Mouse (Mus musculus): ENCODE data around the gene Krt84. TPM values are rescaled to one million over a fixed set of nuclear protein-coding genes. Genes with fewer than 3 reads are reported as not detected.
"Not testable (repeated sequence)": the region's sequence is repeated elsewhere in the genome, so short reads cannot be mapped to it uniquely, and the experiment has no call there.

Gene Krt84
- polyA plus RNA-seq, 1 experiment from 2014 or later = 54.7 TPM

DNA sequence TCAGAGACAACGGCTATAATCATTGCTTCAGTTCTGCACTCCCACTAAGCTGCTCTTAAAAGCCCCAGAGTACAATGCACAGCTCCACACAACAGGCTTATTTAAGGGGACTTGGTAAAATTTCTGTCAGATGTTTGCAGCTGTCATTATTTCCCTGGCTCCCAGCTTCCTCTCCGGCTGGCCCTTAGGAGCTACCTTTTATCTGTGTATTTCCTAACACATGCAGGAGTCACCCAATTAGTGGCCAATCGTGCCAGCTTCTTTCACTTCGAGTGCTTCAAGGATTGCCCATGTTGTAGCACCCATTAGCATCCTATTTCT lies 5.9 kb upstream of the Krt84 start:
- Histone ChIP-seq H3K9ac (no peak overlapping the region), H3K27ac (no peak overlapping the region), H3K27me3 (no peaks in the 10 kb centered on the region), H3K4me3 (no peak overlapping the region), H3K4me1 (peaks cover 20% of the 10 kb centered on the region), H3K36me3 (no peaks in the 10 kb centered on the region), H3K9me3 (no peaks in the 10 kb centered on the region), H3K4me2 (no peak overlapping the region)
- no peak for ATAC-seq (ENCODE audit: insufficient number of reproducible peaks, low FRiP score, low TSS enrichment, low read depth)
- 35% methylated on average over 4 of the region's 4 CpGs for WGBS

- ATAC-seq (ENCODE audit: insufficient number of reproducible peaks, low FRiP score, low TSS enrichment, low read depth) = peak; percentile 40; the same call in 1 of the 2 replicates
- no peaks in the 10 kb centered on the region for H3K36me3 ChIP-seq
- H3K4me1 ChIP-seq = peaks cover 20% of the 10 kb centered on the region
- no peak overlapping the region for H3K4me3 ChIP-seq
- H3K27ac ChIP-seq = no peak overlapping the region
- WGBS = 31% methylated on average over 7 of the region's 7 CpGs
- H3K27me3 ChIP-seq = no peaks in the 10 kb centered on the region
- no peaks in the 10 kb centered on the region for H3K9me3 ChIP-seq
- no peak overlapping the region for H3K4me2 ChIP-seq
- no peak overlapping the region for H3K9ac ChIP-seq
Observed at GRCm38 (mm10) chr15:101537864-101538579, 5.4 kb upstream of the Krt84 start.

DNA sequence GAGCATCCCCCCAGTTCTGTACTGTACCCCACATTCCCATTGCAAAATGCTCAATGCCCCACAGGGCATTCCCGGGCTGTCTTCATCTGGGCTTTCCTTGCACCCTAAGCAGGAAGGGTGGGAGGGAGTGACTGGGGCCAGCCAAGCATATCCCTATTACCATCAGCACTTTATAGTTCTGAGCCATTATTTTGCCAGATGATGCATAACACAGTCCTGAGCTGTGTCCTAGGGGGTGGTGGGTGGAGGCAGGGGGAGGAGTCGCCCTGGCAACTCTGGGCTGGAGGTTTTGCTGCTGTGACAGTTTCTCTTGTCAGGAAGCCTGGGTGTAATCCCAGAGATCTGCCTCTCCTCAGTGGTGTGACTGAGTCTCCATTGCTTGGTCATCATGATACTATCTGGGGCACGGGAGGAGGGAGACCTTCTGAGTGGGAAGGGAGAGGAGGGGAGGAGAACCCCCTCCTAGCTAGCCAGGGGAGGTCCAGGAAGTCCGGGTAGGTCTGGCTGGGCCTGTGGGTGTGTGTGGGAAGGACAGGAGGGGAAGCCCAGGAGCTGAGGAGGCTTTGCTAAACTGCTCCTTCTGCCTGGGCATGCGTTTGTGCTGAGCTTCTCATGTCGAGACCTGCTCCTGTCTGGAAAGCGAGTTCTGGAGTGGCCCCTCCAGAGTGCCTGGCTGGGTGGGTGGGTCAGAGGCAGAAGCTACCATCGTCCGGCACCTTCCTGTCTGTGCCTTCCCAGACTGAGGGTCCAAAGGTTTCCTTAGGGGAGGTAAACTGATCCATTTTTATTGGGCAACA lies 3.6 kb upstream of the Krt84 start:
- H3K4me3 ChIP-seq = no peak overlapping the region
- no peaks in the 10 kb centered on the region for H3K27me3 ChIP-seq
- 39% methylated on average over 9 of the region's 9 CpGs for WGBS
- no peak overlapping the region for H3K4me2 ChIP-seq
- no peaks in the 10 kb centered on the region for H3K36me3 ChIP-seq
- no peak for ATAC-seq (ENCODE audit: insufficient number of reproducible peaks, low FRiP score, low TSS enrichment, low read depth)
- no peak overlapping the region for H3K9ac ChIP-seq
- peak overlapping the region; percentile 54 for H3K27ac ChIP-seq
- peaks cover 16% of the 10 kb centered on the region for H3K4me1 ChIP-seq
- H3K9me3 ChIP-seq = no peaks in the 10 kb centered on the region

GRCm38 (mm10) chr15:101522556-101523232 lies 9.9 kb downstream of the Krt84 start:
- H3K4me2 ChIP-seq = no peak overlapping the region
- WGBS = 67% methylated on average over 4 of the region's 4 CpGs
- ATAC-seq (ENCODE audit: insufficient number of reproducible peaks, low FRiP score, low TSS enrichment, low read depth) = no peak
- no peaks in the 10 kb centered on the region for H3K9me3 ChIP-seq
- H3K36me3 ChIP-seq = no peaks in the 10 kb centered on the region
- no peak overlapping the region for H3K4me3 ChIP-seq
- no peak overlapping the region for H3K27ac ChIP-seq
- no peak overlapping the region for H3K9ac ChIP-seq
- H3K4me1 ChIP-seq = no peaks in the 10 kb centered on the region
- peaks cover 24% of the 10 kb centered on the region for H3K27me3 ChIP-seq

DNA sequence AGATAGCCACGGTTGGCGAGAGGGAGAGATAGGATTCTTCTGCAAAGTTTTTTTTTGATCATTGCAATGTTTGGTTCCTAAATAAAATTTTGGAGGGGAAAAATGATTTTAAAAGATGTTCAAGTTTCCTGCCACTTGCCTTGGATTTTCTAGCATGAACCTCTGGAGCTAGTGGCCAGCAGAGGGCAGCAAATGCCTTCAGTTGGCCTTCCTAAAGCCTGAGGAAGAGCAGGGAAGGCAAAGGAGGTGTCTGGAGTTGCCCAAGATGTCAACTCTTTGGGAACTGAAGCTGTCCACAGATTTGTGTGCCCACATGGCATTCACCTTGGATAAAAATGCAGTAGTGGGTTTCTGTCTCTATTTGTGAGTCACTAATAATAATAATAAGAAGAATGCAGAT lies 12.8 kb downstream of the Krt84 start:
- Histone ChIP-seq H3K9me3 (no peaks in the 10 kb centered on the region), H3K27ac (no peak overlapping the region), H3K9ac (no peak overlapping the region), H3K36me3 (no peaks in the 10 kb centered on the region), H3K4me1 (no peaks in the 10 kb centered on the region), H3K4me3 (no peak overlapping the region), H3K4me2 (no peak overlapping the region), H3K27me3 (peaks cover 13% of the 10 kb centered on the region)
- no peak for ATAC-seq (ENCODE audit: insufficient number of reproducible peaks, low FRiP score, low TSS enrichment, low read depth)
- 22% methylated on average over 2 of the region's 2 CpGs for WGBS

- H3K4me1 ChIP-seq; H3K9me3 ChIP-seq; H3K9ac ChIP-seq; H3K27me3 ChIP-seq; H3K4me3 ChIP-seq; H3K4me2 ChIP-seq; H3K27ac ChIP-seq; H3K36me3 ChIP-seq; ATAC-seq (ENCODE audit: insufficient number of reproducible peaks, low FRiP score, low TSS enrichment, low read depth): not testable (repeated sequence)
- 72% methylated on average over 2 of the region's 2 CpGs for WGBS
Observed at GRCm38 (mm10) chr15:101517161-101517560, 15.5 kb downstream of the Krt84 start, which contains the start of gene Gm49425. Gene Gm49425 (minus strand): TSS chr15:101517261.

DNA sequence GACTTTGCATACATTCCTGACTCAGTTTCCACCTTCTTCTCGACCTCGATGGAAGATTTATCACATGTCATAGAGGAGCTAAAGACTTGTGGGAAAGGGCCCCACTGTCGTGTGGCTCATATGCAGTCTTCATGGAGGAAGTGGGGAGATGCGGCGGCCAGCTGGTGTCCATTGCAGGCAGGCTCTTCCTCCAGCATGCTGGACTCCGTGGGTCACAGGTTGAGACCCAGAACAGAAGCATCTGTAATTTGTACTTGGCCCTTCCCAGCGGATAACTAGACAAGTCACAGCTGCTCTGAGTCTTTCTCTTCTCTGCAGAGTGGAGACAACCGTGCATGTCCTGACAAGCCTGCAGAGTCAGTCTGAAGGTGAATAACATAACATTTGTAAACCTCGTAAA lies 24.4 kb downstream of the Krt84 start:
- 63% methylated on average over 9 of the region's 9 CpGs for WGBS
- no peak overlapping the region for H3K4me3 ChIP-seq
- H3K27me3 ChIP-seq = 0 out of 2 replicates have a peak, but pooled peaks cover 3% of the 10 kb centered on the region
- H3K4me2 ChIP-seq = no peak overlapping the region
- H3K9ac ChIP-seq = no peak overlapping the region
- H3K4me1 ChIP-seq = no peaks in the 10 kb centered on the region
- no peak for ATAC-seq (ENCODE audit: insufficient number of reproducible peaks, low FRiP score, low TSS enrichment, low read depth)
- no peak overlapping the region for H3K27ac ChIP-seq
- no peaks in the 10 kb centered on the region for H3K36me3 ChIP-seq
- H3K9me3 ChIP-seq = no peaks in the 10 kb centered on the region

DNA sequence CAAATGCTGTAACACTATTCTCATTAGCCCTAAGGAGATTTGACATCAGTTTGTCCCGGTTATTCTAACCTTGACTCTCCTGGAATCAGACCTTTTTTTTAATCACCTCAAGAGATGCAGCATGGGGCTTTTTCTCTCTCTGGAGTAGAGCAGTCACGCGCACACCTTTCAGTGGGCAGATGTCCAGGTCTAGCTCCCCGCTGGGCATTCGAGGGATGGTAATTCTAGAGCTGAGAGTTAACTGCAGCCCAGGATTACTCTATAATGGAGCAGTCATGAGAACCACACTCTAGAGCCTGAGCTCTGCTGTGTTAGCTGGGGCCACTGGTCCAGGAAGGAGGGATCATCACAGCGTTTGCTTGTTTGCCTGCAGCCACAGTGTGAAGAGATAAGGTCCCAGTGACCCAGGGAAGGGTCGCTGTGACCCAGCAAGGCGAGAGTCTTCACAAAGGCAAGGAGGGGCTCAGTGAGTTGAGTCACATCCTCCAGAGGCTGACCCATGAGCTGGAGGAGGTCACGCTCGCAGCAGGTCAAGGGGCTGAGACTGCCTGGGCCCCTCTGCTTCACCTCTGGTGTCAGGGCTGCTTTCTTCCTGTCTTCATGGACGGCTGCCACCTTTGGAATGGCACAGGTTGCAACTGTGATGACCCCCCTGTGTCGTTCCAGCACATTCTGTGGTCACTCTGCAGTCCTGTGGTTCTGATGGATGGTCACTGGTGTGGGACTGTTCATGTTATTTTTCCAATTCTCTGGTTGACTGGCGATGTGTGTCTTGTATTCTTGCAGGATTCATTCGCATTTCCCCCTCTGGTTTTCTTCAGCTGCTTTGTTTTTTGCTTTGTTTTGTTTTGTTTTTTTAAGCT lies 25.5 kb downstream of the Krt84 start:
- WGBS = 52% methylated on average over 14 of the region's 14 CpGs
- H3K4me3 ChIP-seq = no peak overlapping the region
- H3K4me1 ChIP-seq = no peaks in the 10 kb centered on the region
- no peak for ATAC-seq (ENCODE audit: insufficient number of reproducible peaks, low FRiP score, low TSS enrichment, low read depth)
- no peaks in the 10 kb centered on the region for H3K9me3 ChIP-seq
- no peaks in the 10 kb centered on the region for H3K36me3 ChIP-seq
- no peak overlapping the region for H3K27ac ChIP-seq
- H3K9ac ChIP-seq = no peak overlapping the region
- H3K27me3 ChIP-seq = 0 out of 2 replicates have a peak, but pooled peaks cover 3% of the 10 kb centered on the region
- no peak overlapping the region for H3K4me2 ChIP-seq

DNA sequence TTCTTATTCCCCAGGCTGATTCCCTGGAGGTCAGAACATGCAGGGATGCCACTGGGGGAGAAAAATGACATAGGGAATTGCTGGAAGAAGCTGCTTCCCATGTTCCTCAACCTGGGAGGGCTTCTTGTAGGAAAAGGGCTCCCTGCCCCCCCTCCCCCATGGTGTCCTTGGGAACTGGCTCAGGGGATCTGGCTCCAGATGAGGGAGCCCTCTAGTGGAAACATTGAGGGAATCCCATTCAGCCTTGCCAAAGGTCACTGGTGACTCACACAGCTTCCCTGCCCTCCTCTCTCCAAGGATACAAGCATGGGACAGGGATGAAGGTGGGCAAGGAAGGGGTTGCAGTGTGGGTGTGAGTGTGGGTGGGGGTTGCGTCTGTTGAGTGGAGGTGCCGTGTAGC lies 35.4 kb downstream of the Krt84 start:
- H3K9me3 ChIP-seq = no peaks in the 10 kb centered on the region
- H3K4me2 ChIP-seq = no peak overlapping the region
- 85% methylated on average over 2 of the region's 2 CpGs for WGBS
- H3K4me1 ChIP-seq = 0 out of 2 replicates have a peak, but pooled peaks cover 8% of the 10 kb centered on the region
- no peak overlapping the region for H3K4me3 ChIP-seq
- no peak overlapping the region for H3K27ac ChIP-seq
- no peak overlapping the region for H3K9ac ChIP-seq
- no peaks in the 10 kb centered on the region for H3K36me3 ChIP-seq
- ATAC-seq (ENCODE audit: insufficient number of reproducible peaks, low FRiP score, low TSS enrichment, low read depth) = no peak
- H3K27me3 ChIP-seq = no peaks in the 10 kb centered on the region

DNA sequence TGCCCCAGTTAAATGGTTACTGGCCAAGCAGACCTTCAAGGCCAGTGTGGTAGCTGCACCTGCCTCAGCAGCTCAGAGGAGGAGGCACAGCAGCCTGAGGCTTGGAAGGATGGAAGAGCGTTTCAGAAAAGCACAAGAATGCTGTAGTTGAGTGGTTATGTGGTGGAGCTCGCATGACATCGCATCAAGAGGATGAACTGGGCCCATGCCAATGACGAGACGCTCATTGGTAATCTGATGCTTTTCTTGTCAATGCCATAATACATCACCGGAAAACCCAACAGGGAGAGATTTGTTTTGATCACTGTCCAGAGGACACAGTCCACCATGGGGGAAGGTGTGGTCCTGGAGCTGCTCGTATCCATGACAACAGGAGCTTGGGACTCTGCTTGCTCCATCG lies 37.4 kb downstream of the Krt84 start:
- 70% methylated on average over 8 of the region's 8 CpGs for WGBS

GRCm38 (mm10) chr15:101494203-101494602 lies 38.4 kb downstream of the Krt84 start:
- no peaks in the 10 kb centered on the region for H3K27me3 ChIP-seq
- H3K4me2 ChIP-seq = no peak overlapping the region
- no peak overlapping the region for H3K4me3 ChIP-seq
- ATAC-seq (ENCODE audit: insufficient number of reproducible peaks, low FRiP score, low TSS enrichment, low read depth) = no peak
- no peaks in the 10 kb centered on the region for H3K9me3 ChIP-seq
- H3K27ac ChIP-seq = no peak overlapping the region
- no peak overlapping the region for H3K9ac ChIP-seq
- H3K4me1 ChIP-seq = 0 out of 2 replicates have a peak, but pooled peaks cover 8% of the 10 kb centered on the region
- H3K36me3 ChIP-seq = no peaks in the 10 kb centered on the region
- 17% methylated on average over 1 of the region's 1 CpGs for WGBS

More for the DNA sequence above, 37.4 kb downstream of the Krt84 start:
- H3K4me1 ChIP-seq = 0 out of 2 replicates have a peak, but pooled peaks cover 8% of the 10 kb centered on the region
- H3K9me3 ChIP-seq = no peaks in the 10 kb centered on the region
- no peak for ATAC-seq (ENCODE audit: insufficient number of reproducible peaks, low FRiP score, low TSS enrichment, low read depth)
- no peaks in the 10 kb centered on the region for H3K27me3 ChIP-seq
- H3K27ac ChIP-seq = no peak overlapping the region
- no peak overlapping the region for H3K4me3 ChIP-seq
- no peaks in the 10 kb centered on the region for H3K36me3 ChIP-seq
- no peak overlapping the region for H3K9ac ChIP-seq
- no peak overlapping the region for H3K4me2 ChIP-seq

Data from limb, embryonic 15.5 days (tissue).